Mouse (Mus musculus) small intestine, adult 2 months (tissue): ENCODE data around the gene Mthfd1.

ENCODE experiments used
- CTCF ChIP-seq: fragments of 200-500 bp; IDR thresholded peaks from 2 replicates; pipeline ENCODE4 v1.5.1; 2012; ENCODE audit warnings: low read depth, mild to moderate bottlenecking, control low read depth, inconsistent platforms, low read length, moderate library complexity, mixed read lengths; ENCODE audit not compliant: insufficient replicate concordance, insufficient read length; ENCODE audit errors: extremely low read depth
- POLR2A ChIP-seq: fragments of 200-500 bp; IDR thresholded peaks from 2 replicates; pipeline ENCODE4 v1.6.1; 2012; ENCODE audit warnings: low read depth, mild to moderate bottlenecking, control low read depth, inconsistent platforms, low read length, moderate library complexity

DNA sequence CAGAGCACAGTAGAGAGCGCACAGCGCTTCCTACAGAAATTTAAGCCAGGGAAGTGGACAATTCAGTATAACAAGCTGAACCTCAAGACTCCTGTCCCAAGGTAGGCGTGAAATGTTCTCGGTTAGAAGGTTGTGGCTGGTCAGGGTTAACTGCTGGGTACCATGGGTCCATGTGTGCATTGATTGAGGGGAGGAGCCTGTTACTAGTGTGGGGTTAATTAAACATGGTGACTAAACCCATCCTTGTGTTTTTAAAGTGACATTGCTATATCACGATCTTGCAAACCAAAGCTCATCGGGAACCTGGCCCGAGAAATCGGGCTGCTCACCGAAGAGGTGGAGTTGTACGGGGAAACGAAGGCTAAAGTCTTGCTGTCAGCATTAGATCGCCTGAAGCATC lies 34.3 kb downstream of the Mthfd1 start:
- TF ChIP-seq CTCF (no peak), POLR2A (no peak)
